Mouse (Mus musculus): Measurements from ENCODE around the gene Tapbpl.

Tapbpl gene

GRCm38 (mm10) chr6:125240617-125241016, 9.0 kb upstream of the Tapbpl start:
- DNase-seq (ENCODE audit: low read depth, low spot score): no peak

DNA sequence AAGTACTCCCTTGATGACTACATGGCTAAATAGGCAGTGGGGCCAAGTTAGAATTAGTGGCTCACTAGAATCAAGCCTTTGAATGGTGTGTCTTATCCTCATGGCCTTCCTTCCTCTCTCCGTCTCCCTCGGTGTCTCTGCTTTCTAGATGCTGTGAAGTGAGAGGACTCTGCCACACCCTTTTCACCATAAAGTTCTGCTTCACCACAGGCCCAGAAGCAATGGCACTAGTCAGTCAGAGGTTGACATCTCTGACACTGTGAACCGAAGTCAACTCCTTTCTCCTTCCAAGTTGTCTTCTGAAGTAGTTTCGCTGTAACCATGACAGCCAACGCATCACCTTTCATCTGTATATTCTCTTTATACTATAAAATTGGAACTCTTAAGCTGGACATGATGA, 7.9 kb upstream of the Tapbpl start:
- no peak for DNase-seq (ENCODE audit: low read depth, low spot score)

DNA sequence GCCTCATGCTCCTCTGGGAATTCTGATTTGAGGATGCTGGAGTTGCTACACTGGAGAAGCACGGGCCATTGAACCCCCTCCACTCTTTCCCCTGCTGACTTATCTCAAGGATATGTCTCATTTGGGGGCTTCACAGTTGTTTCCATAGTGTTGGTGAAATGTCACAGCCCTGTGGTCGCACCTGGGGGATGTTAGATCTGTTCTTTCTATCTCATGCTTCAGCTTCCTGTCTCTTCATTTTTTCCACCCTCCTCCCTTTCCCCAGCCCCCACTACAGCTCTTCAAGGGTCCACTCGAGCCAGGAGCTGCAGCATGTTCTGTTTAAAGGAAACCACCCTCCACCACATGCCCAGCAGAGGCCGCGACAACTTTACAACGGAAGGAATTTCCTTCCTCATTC, 6.7 kb upstream of the Tapbpl start:
- no peak for DNase-seq (ENCODE audit: low read depth, low spot score)

DNA sequence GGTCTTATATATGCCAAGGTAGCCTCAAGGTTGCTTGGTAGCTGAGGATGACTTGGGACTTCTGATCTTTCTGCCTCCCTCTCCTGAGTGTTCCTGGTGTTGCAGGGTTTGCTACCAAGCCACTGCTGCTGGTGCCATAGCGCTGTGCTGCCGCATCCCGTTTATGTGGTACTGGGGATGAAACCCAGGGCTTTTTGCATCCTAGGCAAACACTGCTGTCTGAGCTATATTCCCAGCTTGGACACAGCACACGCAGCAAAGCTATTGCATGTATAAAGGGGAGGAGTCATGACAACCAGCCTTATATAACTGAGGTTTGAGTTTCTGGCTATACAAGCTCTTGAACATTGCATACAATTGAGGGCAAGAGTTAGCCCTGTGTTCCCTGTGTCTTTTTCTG, 5.8 kb upstream of the Tapbpl start:
- DNase-seq (ENCODE audit: low read depth, low spot score): no peak

- DNase-seq (ENCODE audit: low read depth, low spot score): no peak
Observed at GRCm38 (mm10) chr6:125236782-125237181, 5.1 kb upstream of the Tapbpl start, which contains the start of gene Cd27. Gene Cd27, minus strand, starts transcription at chr6:125237010.

DNA sequence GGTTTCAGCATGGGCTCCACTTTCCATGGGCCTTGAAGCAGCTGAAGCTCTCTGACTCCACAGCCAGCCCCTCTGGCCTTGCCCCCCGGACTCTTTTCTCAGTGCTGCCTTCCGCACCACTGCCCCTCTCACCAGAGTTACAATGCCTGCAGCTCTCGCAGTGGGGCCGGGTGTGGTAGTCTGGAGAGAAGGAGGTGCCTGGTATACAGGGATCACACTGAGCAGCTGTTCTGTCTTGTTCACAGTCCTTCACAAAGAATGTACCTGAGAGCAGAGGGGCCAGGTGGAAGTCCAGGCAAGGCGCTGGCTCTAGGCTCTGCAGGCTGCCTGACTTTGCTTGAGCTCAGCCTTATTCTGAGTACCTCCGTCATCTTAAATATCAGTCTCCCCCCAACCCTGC, 4.7 kb upstream of the Tapbpl start:
- no peak for DNase-seq (ENCODE audit: low read depth, low spot score)

GRCm38 (mm10) chr6:125234520-125234828, 2.8 kb upstream of the Tapbpl start:
- no peak for DNase-seq (ENCODE audit: low read depth, low spot score)

GRCm38 (mm10) chr6:125233816-125234519, 2.3 kb upstream of the Tapbpl start:
- no peak for DNase-seq (ENCODE audit: low read depth, low spot score)

DNA sequence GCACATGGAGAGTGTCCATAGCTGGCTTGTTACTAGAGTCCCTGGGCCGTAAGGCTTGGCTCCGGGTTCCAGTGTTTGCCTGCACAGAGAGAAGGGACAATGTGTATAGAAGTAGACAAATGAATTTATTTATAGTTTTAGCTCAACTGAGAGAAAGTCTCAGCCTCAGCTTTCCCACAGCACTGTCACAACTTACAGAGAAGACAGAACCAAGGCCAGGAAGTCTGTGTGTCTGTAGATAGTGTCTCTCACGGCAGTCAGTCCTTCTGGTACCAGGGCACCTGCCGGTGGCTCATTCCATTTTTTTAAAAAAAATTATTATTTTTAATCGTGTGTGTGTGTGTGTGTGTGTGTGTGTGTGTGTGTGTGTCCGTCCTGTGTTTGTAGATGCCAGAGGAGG, 856 bp upstream of the Tapbpl start:
- DNase-seq (ENCODE audit: low read depth, low spot score): no peak

DNA sequence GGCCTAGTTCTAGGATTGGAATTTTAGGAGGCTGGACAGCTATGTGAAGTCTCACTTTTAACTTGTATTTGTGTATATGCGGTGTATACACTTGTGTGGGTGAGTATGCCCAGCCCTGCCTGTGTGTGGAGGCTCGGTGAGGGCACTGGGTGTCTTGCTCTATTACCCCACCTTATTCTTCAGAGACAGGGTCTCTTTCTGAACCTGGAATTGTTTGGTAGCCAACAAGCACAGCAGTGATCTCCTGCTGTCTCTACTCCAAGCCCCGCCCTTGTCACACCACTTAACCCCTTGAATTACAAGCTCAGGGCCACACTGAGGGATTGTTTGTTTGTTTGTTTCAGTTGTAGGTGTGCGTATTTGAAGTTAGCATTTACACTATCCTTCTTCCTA, 381 bp upstream of the Tapbpl start:
- DNase-seq (ENCODE audit: low read depth, low spot score): no peak

DNA sequence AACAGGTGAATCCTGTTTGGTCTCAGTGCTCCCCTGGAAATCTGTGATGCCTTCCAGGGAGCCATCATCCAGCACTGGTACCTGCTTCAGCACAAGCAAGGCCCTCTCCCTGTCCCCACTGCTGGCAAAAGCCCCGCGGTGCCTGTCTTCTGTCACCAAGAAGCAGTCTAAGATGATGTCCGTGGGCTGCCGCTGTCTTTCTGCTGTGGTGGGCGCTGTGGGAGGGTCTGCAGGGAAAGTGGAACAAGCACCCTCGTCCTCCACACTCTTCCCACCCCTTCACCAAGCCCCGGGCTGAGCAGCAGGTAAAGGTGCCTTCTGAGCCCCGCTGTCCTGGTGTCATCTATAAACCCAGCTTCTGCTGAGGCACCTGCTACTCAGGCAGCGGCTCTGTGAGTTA, 1.1 kb downstream of the Tapbpl start:
- DNase-seq (ENCODE audit: low read depth, low spot score): no peak

DNA sequence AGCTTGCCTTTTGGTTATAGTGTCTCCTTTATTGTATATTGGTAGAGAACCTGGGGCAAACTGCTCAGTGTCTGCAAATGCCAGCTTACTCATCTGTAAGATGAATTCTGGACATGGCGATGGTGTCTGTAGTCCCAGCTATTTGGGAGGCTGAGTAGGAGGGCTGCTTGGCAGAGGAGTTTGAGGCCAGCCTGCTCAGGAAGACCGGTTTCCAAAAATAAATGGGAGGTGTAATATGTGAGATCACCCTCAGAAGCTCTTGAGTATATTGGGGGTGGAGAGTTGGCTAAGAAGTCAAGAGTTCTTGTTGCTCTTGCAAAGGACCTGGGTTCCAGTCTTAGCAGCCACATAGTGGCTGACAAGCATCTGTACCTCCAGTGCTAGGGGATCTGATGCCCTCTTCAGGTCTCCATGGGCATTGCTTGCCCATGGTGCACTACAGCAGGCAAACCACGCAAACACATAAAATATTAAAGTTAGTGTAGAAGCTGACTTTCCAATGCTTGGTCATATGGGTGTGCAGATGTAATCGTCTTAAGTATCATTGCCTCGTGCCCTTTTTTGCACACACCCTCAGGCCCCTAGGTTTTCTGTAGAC, 6.0 kb downstream of the Tapbpl start:
- no peak for DNase-seq (ENCODE audit: low read depth, low spot score)

DNA sequence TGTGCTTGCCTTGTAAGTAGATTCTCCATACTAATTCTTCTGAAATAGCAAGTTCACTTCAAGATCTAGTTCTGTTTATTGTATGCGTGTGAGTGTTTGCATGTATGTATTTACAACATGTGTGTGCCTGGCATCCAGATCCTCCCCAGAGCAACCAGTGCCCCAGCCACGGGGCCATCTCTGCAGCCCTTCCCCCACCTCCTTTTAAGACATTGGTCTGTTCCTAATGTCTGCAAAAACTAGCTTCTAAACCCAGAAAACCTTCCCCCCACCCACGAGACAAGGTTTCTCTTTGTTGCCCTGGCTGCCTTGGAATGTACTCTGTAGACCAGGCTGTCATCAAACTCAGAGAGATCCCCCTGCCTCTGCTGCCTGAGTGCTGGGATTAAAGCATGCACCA, 9.1 kb downstream of the Tapbpl start:
- DNase-seq (ENCODE audit: low read depth, low spot score): no peak

DNA sequence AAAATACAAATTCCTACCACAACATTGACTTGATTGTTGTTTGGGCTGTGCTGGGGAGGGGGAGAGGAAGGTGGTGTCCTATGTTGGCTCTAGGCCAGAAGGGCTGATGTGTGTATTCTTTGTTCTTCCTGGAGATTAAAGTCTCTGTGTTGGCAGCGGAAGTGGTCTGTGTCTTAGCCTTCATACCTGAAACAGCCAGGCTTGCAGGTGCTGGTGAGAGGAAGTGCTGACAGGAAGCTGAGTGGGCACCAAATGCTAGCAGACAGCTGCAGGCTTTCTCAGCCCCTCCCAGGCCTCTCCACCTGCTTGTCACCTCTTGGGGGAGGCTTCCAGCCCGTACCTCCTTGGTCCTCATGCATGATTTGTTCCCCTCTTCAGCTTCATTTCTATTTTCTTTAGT, 9.5 kb downstream of the Tapbpl start:
- DNase-seq (ENCODE audit: low read depth, low spot score): no peak

- no peak for DNase-seq (ENCODE audit: low read depth, low spot score)
Observed at GRCm38 (mm10) chr6:125221115-125221745, 10.4 kb downstream of the Tapbpl start.

- DNase-seq (ENCODE audit: low read depth, low spot score): peak; percentile 67
Observed at GRCm38 (mm10) chr6:125218963-125219362, 12.7 kb downstream of the Tapbpl start.

- DNase-seq (ENCODE audit: low read depth, low spot score): no peak
Observed at GRCm38 (mm10) chr6:125217899-125218298, 13.8 kb downstream of the Tapbpl start.

GRCm38 (mm10) chr6:125216898-125217297, 14.8 kb downstream of the Tapbpl start:
- no peak for DNase-seq (ENCODE audit: low read depth, low spot score)

DNA sequence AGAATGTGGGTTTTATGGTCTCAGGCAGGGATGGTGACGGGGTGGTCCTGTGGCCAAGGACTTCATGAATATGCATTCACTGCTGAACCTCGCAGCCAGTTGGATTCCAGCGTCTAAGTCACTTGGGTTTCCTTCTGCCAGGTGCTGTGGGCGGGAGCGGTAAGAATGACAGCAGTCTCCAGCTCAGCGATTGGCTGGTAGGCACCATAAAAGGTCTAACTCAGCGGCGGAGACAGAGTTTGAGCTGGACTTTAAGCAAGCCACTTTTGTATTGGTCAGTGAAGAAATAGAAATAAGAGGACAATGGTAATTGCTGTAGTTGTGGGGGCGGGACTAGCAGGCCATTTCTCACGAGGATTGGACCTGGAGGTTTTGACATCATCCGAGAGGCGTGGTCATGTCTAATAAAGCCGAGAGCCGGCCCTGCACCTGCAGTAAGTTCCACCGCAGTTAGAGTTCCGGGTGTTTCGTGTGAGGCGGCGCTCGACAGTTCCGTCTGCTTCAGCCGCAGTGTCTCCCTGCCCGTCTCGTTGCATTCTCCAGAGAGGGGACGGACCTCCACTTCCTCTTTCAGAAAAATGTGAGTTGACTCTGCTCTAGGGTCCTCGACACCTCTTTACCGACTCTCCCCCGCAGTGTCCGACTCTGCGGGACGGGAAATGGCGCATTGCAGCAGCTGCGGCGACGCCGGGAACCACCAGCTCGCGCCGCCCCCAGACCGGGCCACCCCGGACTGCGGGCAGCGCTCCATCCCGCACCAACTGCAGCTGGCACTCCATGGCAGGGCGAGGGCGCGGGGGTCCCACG, 16.3 kb downstream of the Tapbpl start, which contains the start of gene Vamp1:
Vamp1 (plus strand) TSS at position 404 of the 807 bp plus-strand sequence.
- DNase-seq (ENCODE audit: low read depth, low spot score): peak; percentile 96

DNA sequence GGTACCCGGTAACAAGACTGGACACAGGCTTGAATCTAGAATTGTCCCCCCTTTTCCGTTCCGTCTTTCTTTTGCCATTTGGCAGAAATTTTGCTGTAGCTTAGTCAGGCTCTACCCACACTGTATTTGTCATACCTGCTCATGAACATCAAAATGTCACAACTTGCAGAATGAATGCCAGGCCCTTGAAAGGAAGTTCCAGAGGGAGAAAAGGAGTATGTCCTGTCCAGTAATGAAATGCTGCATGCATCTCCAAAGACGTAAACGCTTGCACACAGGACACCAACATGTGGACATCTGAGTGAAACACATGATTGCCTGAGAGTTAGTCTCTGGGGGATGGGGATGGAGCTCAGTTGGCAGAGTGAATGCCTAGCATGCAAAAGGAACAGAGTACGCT, 17.9 kb downstream of the Tapbpl start:
- no peak for DNase-seq (ENCODE audit: low read depth, low spot score)

DNA sequence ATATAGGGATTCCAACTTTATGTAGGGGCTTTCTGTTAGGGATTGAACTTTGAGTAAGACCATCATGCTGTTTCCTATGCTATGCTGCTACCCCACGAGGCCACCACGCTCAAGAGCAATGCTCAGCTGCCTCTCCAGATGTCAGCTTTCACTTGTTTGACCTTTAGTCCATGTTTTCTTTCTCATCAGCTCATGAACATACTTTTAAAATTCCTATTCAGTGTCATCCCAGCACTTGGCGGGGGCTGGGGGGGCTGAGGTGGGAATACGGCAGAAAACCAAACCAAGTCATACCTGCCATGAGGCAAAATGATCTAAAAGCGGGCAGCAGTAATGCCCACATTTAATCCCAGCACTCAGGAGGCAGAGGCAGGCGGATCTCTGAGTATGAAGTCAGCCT, 18.5 kb downstream of the Tapbpl start:
- DNase-seq (ENCODE audit: low read depth, low spot score): no peak

DNA sequence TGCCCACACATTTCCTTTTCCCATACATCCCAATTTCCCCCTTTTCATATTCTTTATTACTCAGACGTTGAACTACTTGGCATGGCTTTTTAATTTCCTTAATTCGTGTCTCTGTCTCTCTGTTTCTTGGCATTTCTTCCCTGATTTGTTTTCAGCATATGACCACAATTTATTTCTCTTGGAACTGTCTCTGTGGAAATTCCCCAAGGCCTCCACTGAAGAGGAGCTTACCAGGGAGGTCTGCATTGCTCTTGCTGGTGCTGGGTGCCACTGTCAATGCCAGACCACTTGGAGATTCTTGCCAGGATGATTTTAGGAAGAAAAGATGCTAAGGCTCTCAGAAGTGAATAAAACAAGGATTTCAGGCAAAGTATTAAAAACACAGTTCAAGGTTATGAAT, 19.0 kb downstream of the Tapbpl start:
- DNase-seq (ENCODE audit: low read depth, low spot score): no peak

All from forelimb bud, embryonic 11.5 days (tissue).